Mouse (Mus musculus) myocyte (in vitro differentiated cells): ENCODE data around the gene Ampd2. TPM values are rescaled to one million over a fixed set of nuclear protein-coding genes. Genes with fewer than 3 reads are reported as not detected.

Source experiments
- H3K27me3 ChIP-seq: one replicate; pipeline ENCODE4 v1.6.1; 2011; ENCODE audit not compliant: control insufficient read depth, insufficient read depth, insufficient read length
- H3K36me3 ChIP-seq: one replicate; pipeline ENCODE4 v1.6.1; 2011; ENCODE audit not compliant: control insufficient read depth, insufficient read depth
- H3K4me2 ChIP-seq: one replicate; pipeline ENCODE4 v1.6.1; 2011; ENCODE audit warnings: low read depth, control low read depth
- H3K4me3 ChIP-seq: one replicate; pipeline ENCODE4 v1.5.1; 2011; ENCODE audit warnings: mild to moderate bottlenecking, control low read depth, moderate library complexity
- H3K79me2 ChIP-seq: one replicate; pipeline ENCODE4 v1.6.1; 2011; ENCODE audit not compliant: control insufficient read depth, insufficient read depth
- H3ac ChIP-seq: one replicate; pipeline ENCODE4 v1.6.1; 2011; ENCODE audit not compliant: control insufficient read depth, insufficient read length
- CEBPB ChIP-seq: IDR thresholded peaks from 2 replicates; pipeline ENCODE4 v1.6.1; 2011; ENCODE audit warnings: mild to moderate bottlenecking, moderate library complexity; ENCODE audit not compliant: poor library complexity, insufficient read depth, severe bottlenecking
- MAX ChIP-seq: IDR thresholded peaks from one replicate; pipeline ENCODE4 v1.6.1; 2011; ENCODE audit warnings: low read depth, mild to moderate bottlenecking, control low read depth
- MYOG ChIP-seq, 3 experiments: IDR thresholded peaks; one replicate each; pipeline ENCODE4 v1.6.1; 2011; ENCODE audit warnings: control low read depth in 2 of 3, low read depth in 2 of 3, mild to moderate bottlenecking in 2 of 3; ENCODE audit not compliant: insufficient read length in 2 of 3, control insufficient read depth in 1 of 3, insufficient read depth in 1 of 3
- POLR2A ChIP-seq: IDR thresholded peaks from one replicate; pipeline ENCODE4 v1.6.1; 2011; ENCODE audit warnings: low read depth, mild to moderate bottlenecking, control low read depth, moderate library complexity; ENCODE audit not compliant: insufficient read length
- POLR2AphosphoS2 ChIP-seq: IDR thresholded peaks from one replicate; pipeline ENCODE4 v1.6.1; 2011; ENCODE audit warnings: low read depth, control low read depth; ENCODE audit not compliant: insufficient read length
- SRF ChIP-seq: IDR thresholded peaks from one replicate; pipeline ENCODE4 v1.6.1; 2011; ENCODE audit warnings: low read depth; ENCODE audit not compliant: control insufficient read depth, insufficient read length
- TCF12 ChIP-seq: IDR thresholded peaks from one replicate; pipeline ENCODE4 v1.6.1; 2011; ENCODE audit warnings: mild to moderate bottlenecking, control low read depth; ENCODE audit not compliant: poor library complexity, insufficient read depth, severe bottlenecking
- TCF3 ChIP-seq: IDR thresholded peaks from one replicate; pipeline ENCODE4 v1.6.1; 2011; ENCODE audit warnings: low read depth, control low read depth; ENCODE audit not compliant: insufficient read length
- USF1 ChIP-seq: IDR thresholded peaks from one replicate; pipeline ENCODE4 v1.6.1; 2011; ENCODE audit warnings: low read depth, mild to moderate bottlenecking, control low read depth, moderate library complexity
- polyA plus RNA-seq: library from polyadenylated mRNA; unstranded; fragments of >200 nt; fragmentation: generic; extraction: Trizol; gene quantifications from one replicate; pipeline ENCODE4 v1.2.1, GENCODE M21; 2012; ENCODE audit warnings: missing spikeins

Gene Ampd2
- polyA plus RNA-seq, 1 experiment: 32.6 TPM

DNA sequence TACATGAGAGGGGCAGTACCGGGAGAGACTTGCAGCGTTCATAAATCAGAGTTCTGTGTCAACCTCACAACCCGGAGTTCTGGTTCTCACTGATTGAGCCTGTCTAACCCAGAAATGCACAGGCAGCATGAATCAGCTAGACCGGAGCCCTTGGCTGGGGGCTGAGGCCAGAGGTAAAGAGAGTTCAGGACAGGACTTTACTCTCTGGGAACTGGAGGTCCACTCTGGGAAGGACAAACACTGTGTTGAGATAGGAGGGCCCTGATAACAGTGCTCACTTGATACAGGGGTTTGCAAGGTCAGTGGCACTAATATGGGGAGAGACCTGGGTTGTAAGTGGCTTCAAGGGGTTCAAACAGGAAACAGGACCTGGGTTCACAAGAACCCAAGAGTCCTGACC is 61.1 kb downstream of the Ampd2 start:
- Histone ChIP-seq H3K79me2 (no peaks in the 10 kb centered on the region), H3K36me3 (no peaks in the 10 kb centered on the region), H3K4me3 (no peak overlapping the region), H3K4me2 (no peak overlapping the region), H3ac (no peak overlapping the region), H3K27me3 (peaks cover 38% of the 10 kb centered on the region)
- TF ChIP-seq USF1 (no peak), POLR2AphosphoS2 (no peak), SRF (no peak), TCF3 (no peak), MAX (no peak), MYOG (IDR thresholded peaks at IDR 0.05; ENCODE audit: control insufficient read depth in 1 of 3, insufficient read depth in 1 of 3, insufficient read length in 2 of 3, low read depth in 2 of 3) (no peak), POLR2A (no peak), TCF12 (no peak), CEBPB (no peak)

Other genes starting within 250 kb of the Ampd2 start
- gene Eps8l3, start 209.4 kb downstream of the Ampd2 start, polyA plus RNA-seq: not detected
- 25.4 TPM for gene Gstm5, start 190.8 kb downstream of the Ampd2 start, polyA plus RNA-seq
- 0.50 TPM for gene Gstm7, start 154.8 kb downstream of the Ampd2 start, polyA plus RNA-seq
- not detected for gene Gstm6, start 142.9 kb downstream of the Ampd2 start, polyA plus RNA-seq
- gene Gstm3, start 117.4 kb downstream of the Ampd2 start, polyA plus RNA-seq: not detected
- 17.1 TPM for gene Gstm2, start 100.2 kb downstream of the Ampd2 start, polyA plus RNA-seq
- 42.0 TPM for gene Gstm1, start 68.7 kb downstream of the Ampd2 start, polyA plus RNA-seq
- 0.52 TPM for gene Gstm4, start 41.8 kb downstream of the Ampd2 start, polyA plus RNA-seq
- gene Gnat2, start 6.1 kb upstream of the Ampd2 start, polyA plus RNA-seq: 0.90 TPM
- gene Gnai3, start 59.5 kb upstream of the Ampd2 start, polyA plus RNA-seq: 20.1 TPM
- gene Gpr61, start 68.2 kb upstream of the Ampd2 start, polyA plus RNA-seq: 0.06 TPM
- 3.3 TPM for gene Amigo1, start 99.7 kb upstream of the Ampd2 start, polyA plus RNA-seq
- gene Cyb561d1, start 114.6 kb upstream of the Ampd2 start, polyA plus RNA-seq: 3.2 TPM
- gene Atxn7l2, start 124.3 kb upstream of the Ampd2 start, polyA plus RNA-seq: 2.7 TPM
- 0.28 TPM for gene Sypl2, start 140.0 kb upstream of the Ampd2 start, polyA plus RNA-seq
- 191 TPM for gene Psma5, start 170.3 kb upstream of the Ampd2 start, polyA plus RNA-seq
- gene Sort1, start 197.4 kb upstream of the Ampd2 start, polyA plus RNA-seq: 6.0 TPM